Mouse (Mus musculus) kidney, adult 2 months (tissue): ENCODE measurements around the gene Acr. TPM values are rescaled to one million over a fixed set of nuclear protein-coding genes. Genes with fewer than 3 reads are reported as not detected.

ENCODE experiments used
- DNase-seq: peaks from one replicate; pipeline ENCODE4 v3.0.0; 2021
- H3K27ac ChIP-seq: fragments of 200-500 bp; 2 replicates; pipeline ENCODE4 v1.5.1; 2012; ENCODE audit warnings: low read depth, low read length, control low read depth, inconsistent platforms; ENCODE audit not compliant: insufficient read depth
- H3K27me3 ChIP-seq: fragments of 200-500 bp; replicated peaks from 2 replicates; pipeline ENCODE4 v1.6.1; 2012; ENCODE audit warnings: mild to moderate bottlenecking, moderate library complexity, low read length, inconsistent platforms; ENCODE audit not compliant: control insufficient read depth, insufficient read depth
- H3K36me3 ChIP-seq: fragments of 200-500 bp; 2 replicates; pipeline ENCODE4 v1.6.1; 2012; ENCODE audit warnings: mild to moderate bottlenecking, moderate library complexity, low read length, inconsistent platforms; ENCODE audit not compliant: control insufficient read depth, insufficient read depth
- H3K4me1 ChIP-seq: fragments of 200-500 bp; 2 replicates; pipeline ENCODE4 v1.6.1; 2011; ENCODE audit warnings: low read length; ENCODE audit not compliant: control insufficient read depth, insufficient read depth
- H3K4me3 ChIP-seq: fragments of 200-500 bp; 2 replicates; pipeline ENCODE4 v1.5.1; 2011; ENCODE audit warnings: mild to moderate bottlenecking, low read depth, low read length, control low read depth; ENCODE audit not compliant: insufficient read depth
- CTCF ChIP-seq: fragments of 200-500 bp; conservative IDR thresholded peaks from 2 replicates; pipeline ENCODE4 v1.5.1; 2011; ENCODE audit warnings: low read depth, mild to moderate bottlenecking, control low read depth, low read length, moderate library complexity, mixed read lengths; ENCODE audit not compliant: insufficient read depth, insufficient read length
- POLR2A ChIP-seq: fragments of 200-500 bp; IDR thresholded peaks from one replicate; pipeline ENCODE4 v1.6.1; 2011; ENCODE audit warnings: low read depth, low read length, control low read depth
- WGBS: fragments of 180-500 bp; shearing (Covaris S2); methylation state at CpG from one replicate; pipeline ENCODE4 v1.1.7; 2018; 5-methylcytosine and 5-hydroxymethylcytosine counted together
- polyA plus RNA-seq: library from polyadenylated mRNA; depleted of rRNA; stranded (reverse); fragments of >200 nt; gene quantifications from 2 replicates; pipeline ENCODE4 v1.2.3, GENCODE M21; 2012

The Acr gene
- polyA plus RNA-seq, 1 experiment: 0.74 TPM

GRCm38 (mm10) chr15:89572147-89572546, 4.0 kb downstream of the Acr start:
- Histone ChIP-seq H3K27ac (no peak overlapping the region), H3K4me1 (no peaks in the 10 kb centered on the region), H3K4me3 (no peak overlapping the region), H3K36me3 (no peaks in the 10 kb centered on the region), H3K27me3 (no peaks in the 10 kb centered on the region)
- 58% methylated on average over 8 of the region's 8 CpGs for WGBS
- TF ChIP-seq CTCF: no peak
- TF ChIP-seq POLR2A: no peak
- no peak for DNase-seq

GRCm38 (mm10) chr15:89582494-89582893, 14.4 kb downstream of the Acr start:
- no peak for DNase-seq
- Histone ChIP-seq H3K4me3 (no peak overlapping the region), H3K27me3 (no peaks in the 10 kb centered on the region), H3K27ac (no peak overlapping the region), H3K36me3 (no peaks in the 10 kb centered on the region), H3K4me1 (no peaks in the 10 kb centered on the region)
- WGBS: 91% methylated on average over 7 of the region's 7 CpGs
- no peak for TF ChIP-seq POLR2A
- TF ChIP-seq CTCF: no peak

GRCm38 (mm10) chr15:89585101-89585500, 17.0 kb downstream of the Acr start:
- H3K36me3 ChIP-seq: no peaks in the 10 kb centered on the region
- peak; percentile 9 for DNase-seq
- no peak overlapping the region for H3K27ac ChIP-seq
- TF ChIP-seq POLR2A: no peak
- TF ChIP-seq CTCF: no peak
- H3K4me3 ChIP-seq: no peak overlapping the region
- WGBS: 66% methylated on average over 5 of the region's 5 CpGs
- H3K4me1 ChIP-seq: peaks cover 4% of the 10 kb centered on the region; the same call in 1 of the 2 replicates
- no peaks in the 10 kb centered on the region for H3K27me3 ChIP-seq

- Histone ChIP-seq H3K4me3 (no peak overlapping the region), H3K36me3 (no peaks in the 10 kb centered on the region), H3K4me1 (peaks cover 4% of the 10 kb centered on the region; the same call in 1 of the 2 replicates), H3K27me3 (no peaks in the 10 kb centered on the region), H3K27ac (no peak overlapping the region)
- 87% methylated on average over 11 of the region's 11 CpGs for WGBS
- DNase-seq: no peak
- TF ChIP-seq CTCF (no peak), POLR2A (no peak)
These were observed 17.5 kb downstream of the Acr start for GRCm38 (mm10) chr15:89585631-89586030.

- no peak overlapping the region for H3K27ac ChIP-seq
- peak; percentile 88 for DNase-seq
- H3K27me3 ChIP-seq: no peaks in the 10 kb centered on the region
- H3K36me3 ChIP-seq: no peaks in the 10 kb centered on the region
- WGBS: 35% methylated on average over 5 of the region's 5 CpGs
- no peak overlapping the region for H3K4me3 ChIP-seq
- peaks cover 4% of the 10 kb centered on the region; the same call in 1 of the 2 replicates for H3K4me1 ChIP-seq
- TF ChIP-seq POLR2A: no peak
- no peak for TF ChIP-seq CTCF
These were observed 21.0 kb downstream of the Acr start for GRCm38 (mm10) chr15:89589146-89589545.

- H3K4me1 ChIP-seq: peaks cover 4% of the 10 kb centered on the region; the same call in 1 of the 2 replicates
- WGBS: under 1% methylated on average over 30 of the region's 30 CpGs
- TF ChIP-seq POLR2A (no peak), CTCF (no peak)
- peak; percentile 12 for DNase-seq
- H3K27me3 ChIP-seq: no peaks in the 10 kb centered on the region
- no peak overlapping the region for H3K27ac ChIP-seq
- H3K36me3 ChIP-seq: no peaks in the 10 kb centered on the region
- H3K4me3 ChIP-seq: peak overlapping the region; percentile 55
These were observed 23.2 kb downstream of the Acr start for GRCm38 (mm10) chr15:89591317-89591716.

- WGBS: under 1% methylated on average over 35 of the region's 35 CpGs
- peak; percentile 50 for TF ChIP-seq POLR2A
- TF ChIP-seq CTCF: no peak
- H3K27ac ChIP-seq: no peak within 1 kb of the TSS
- peak; percentile 90 for DNase-seq
- no peaks in the 10 kb centered on the region for H3K27me3 ChIP-seq
- H3K4me3 ChIP-seq: peak within 1 kb of the TSS; percentile 55
- no peaks in the 10 kb centered on the region for H3K36me3 ChIP-seq
- peaks cover 4% of the 10 kb centered on the region; the same call in 1 of the 2 replicates for H3K4me1 ChIP-seq
These were observed 23.8 kb downstream of the Acr start, which contains the start of gene Rabl2 for GRCm38 (mm10) chr15:89591723-89592455. Rabl2 (minus strand) TSS chr15:89591923.
